Mouse (Mus musculus): Measurements from ENCODE around the gene Nipsnap3a. TPM values are rescaled to one million over a fixed set of nuclear protein-coding genes. Genes with fewer than 3 reads are reported as not detected.

Gene Nipsnap3a
- polyA plus RNA-seq, 1 experiment from 2014 or later, result 0.11 TPM

GRCm38 (mm10) chr4:53043819-53044218 is 54.7 kb downstream of the Nipsnap3a start:
- ATAC-seq (replicated peaks; ENCODE audit: low FRiP score, low read depth) (no peak), DNase-seq (ENCODE audit: low spot score) (no peak)
- no peaks in the 10 kb centered on the region for H3K27me3 ChIP-seq (ENCODE audit: insufficient read depth, low read length)
- no peaks in the 10 kb centered on the region for H3K4me1 ChIP-seq (replicated peaks; ENCODE audit: insufficient read depth, low read length)
- no peaks in the 10 kb centered on the region for H3K9me3 ChIP-seq (replicated peaks; ENCODE audit: low read length)
- no peak for TF ChIP-seq CTCF (IDR thresholded peaks at IDR 0.05; ENCODE audit: low read depth)
- H3K27ac ChIP-seq, result no peak overlapping the region
- H3K36me3 ChIP-seq (ENCODE audit: insufficient read depth, low read length), result peaks cover 16% of the 10 kb centered on the region
- no peak overlapping the region for H3K4me3 ChIP-seq (replicated peaks; ENCODE audit: low read depth, low read length)
- 90% methylated on average over 8 of the region's 8 CpGs for WGBS
- no peak overlapping the region for H3K9ac ChIP-seq (ENCODE audit: low read depth, low read length)
- no peak overlapping the region for H3K4me2 ChIP-seq (ENCODE audit: low read length)

GRCm38 (mm10) chr4:53045807-53046206 is 56.7 kb downstream of the Nipsnap3a start:
- Histone ChIP-seq H3K4me3 (replicated peaks; ENCODE audit: low read depth, low read length) (no peak overlapping the region), H3K27me3 (ENCODE audit: insufficient read depth, low read length) (no peaks in the 10 kb centered on the region), H3K9ac (ENCODE audit: low read depth, low read length) (no peak overlapping the region), H3K9me3 (replicated peaks; ENCODE audit: low read length) (no peaks in the 10 kb centered on the region), H3K4me1 (replicated peaks; ENCODE audit: insufficient read depth, low read length) (no peaks in the 10 kb centered on the region), H3K4me2 (ENCODE audit: low read length) (no peak overlapping the region), H3K36me3 (ENCODE audit: insufficient read depth, low read length) (peaks cover 16% of the 10 kb centered on the region), H3K27ac (no peak overlapping the region)
- no peak for TF ChIP-seq CTCF (IDR thresholded peaks at IDR 0.05; ENCODE audit: low read depth)
- DNase-seq (ENCODE audit: low spot score) (no peak), ATAC-seq (replicated peaks; ENCODE audit: low FRiP score, low read depth) (no peak; the same call in 1 of the 2 replicates)
- 75% methylated on average over 7 of the region's 7 CpGs for WGBS

- no peaks in the 10 kb centered on the region for H3K4me1 ChIP-seq (replicated peaks; ENCODE audit: insufficient read depth, low read length)
- WGBS, result 48% methylated on average over 9 of the region's 9 CpGs
- peaks cover 16% of the 10 kb centered on the region for H3K36me3 ChIP-seq (ENCODE audit: insufficient read depth, low read length)
- H3K27me3 ChIP-seq (ENCODE audit: insufficient read depth, low read length), result no peaks in the 10 kb centered on the region
- H3K4me2 ChIP-seq (ENCODE audit: low read length), result no peak overlapping the region
- H3K9ac ChIP-seq (ENCODE audit: low read depth, low read length), result no peak overlapping the region
- no peaks in the 10 kb centered on the region for H3K9me3 ChIP-seq (replicated peaks; ENCODE audit: low read length)
- H3K4me3 ChIP-seq (replicated peaks; ENCODE audit: low read depth, low read length), result no peak overlapping the region
- no peak for TF ChIP-seq CTCF (IDR thresholded peaks at IDR 0.05; ENCODE audit: low read depth)
- no peak for ATAC-seq (replicated peaks; ENCODE audit: low FRiP score, low read depth)
- H3K27ac ChIP-seq, result no peak overlapping the region
- peak; percentile 28 for DNase-seq (ENCODE audit: low spot score)
These were observed 57.4 kb downstream of the Nipsnap3a start for GRCm38 (mm10) chr4:53046238-53047022.

Other genes starting within 250 kb of the Nipsnap3a start
- gene Olfr275, start 174.7 kb upstream of the Nipsnap3a start, polyA plus RNA-seq (2015; fragmentation: Nextera tagmentation; extraction: Ambion mirVana), result not detected in 2 replicates
- gene Olfr273, start 130.0 kb upstream of the Nipsnap3a start, polyA plus RNA-seq (2015; fragmentation: Nextera tagmentation; extraction: Ambion mirVana), result not detected in 2 replicates
- gene Olfr272, start 70.1 kb upstream of the Nipsnap3a start, polyA plus RNA-seq (2015; fragmentation: Nextera tagmentation; extraction: Ambion mirVana), result not detected in 2 replicates
- gene Olfr270, start 24.7 kb upstream of the Nipsnap3a start, polyA plus RNA-seq (2015; fragmentation: Nextera tagmentation; extraction: Ambion mirVana), result not detected in 2 replicates
- 88.5 and 95.4 TPM in 2 replicates for gene Nipsnap3b, start 22.6 kb downstream of the Nipsnap3a start, polyA plus RNA-seq (2015; fragmentation: Nextera tagmentation; extraction: Ambion mirVana)
- 3.7 and 4.7 TPM in 2 replicates for gene Abca1, start 170.6 kb downstream of the Nipsnap3a start, polyA plus RNA-seq (2015; fragmentation: Nextera tagmentation; extraction: Ambion mirVana)